Mouse (Mus musculus): ENCODE results near the gene Itgb3bp.
A peak's percentile ranks its signal among the peaks of the same experiment; 100 is the strongest.

The Itgb3bp gene

GRCm38 (mm10) chr4:99929613-99930517 is at the start of gene Itgb3bp:
TSS of gene Itgb3bp (minus strand) at chr4:99929813.
- DNase-seq (ENCODE audit: low read depth, low spot score), result peak; percentile 79

GRCm38 (mm10) chr4:99979326-99979725 is 49.7 kb upstream of the Itgb3bp start:
- DNase-seq (ENCODE audit: low read depth, low spot score), result no peak

DNA sequence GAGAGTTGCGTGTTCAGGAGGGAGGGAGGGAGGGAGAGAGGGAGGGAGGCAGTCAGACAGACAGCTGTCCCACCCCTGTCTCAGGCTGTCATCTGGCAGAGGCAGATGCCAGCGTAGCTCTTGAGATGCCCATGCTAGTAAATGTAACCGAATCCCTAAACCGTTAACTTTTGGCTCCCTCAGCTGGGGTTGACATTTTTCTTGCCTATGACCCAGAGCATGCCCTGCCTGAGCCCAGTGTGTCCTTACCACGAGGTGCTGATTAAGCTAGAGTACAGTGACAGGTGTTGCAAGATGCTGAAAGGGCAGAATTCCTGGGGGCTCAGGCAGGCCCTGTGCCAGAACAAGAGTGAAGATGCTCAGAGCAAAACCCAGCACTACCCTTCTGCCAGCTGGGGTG is 44.8 kb upstream of the Itgb3bp start:
- DNase-seq (ENCODE audit: low read depth, low spot score), result no peak

DNA sequence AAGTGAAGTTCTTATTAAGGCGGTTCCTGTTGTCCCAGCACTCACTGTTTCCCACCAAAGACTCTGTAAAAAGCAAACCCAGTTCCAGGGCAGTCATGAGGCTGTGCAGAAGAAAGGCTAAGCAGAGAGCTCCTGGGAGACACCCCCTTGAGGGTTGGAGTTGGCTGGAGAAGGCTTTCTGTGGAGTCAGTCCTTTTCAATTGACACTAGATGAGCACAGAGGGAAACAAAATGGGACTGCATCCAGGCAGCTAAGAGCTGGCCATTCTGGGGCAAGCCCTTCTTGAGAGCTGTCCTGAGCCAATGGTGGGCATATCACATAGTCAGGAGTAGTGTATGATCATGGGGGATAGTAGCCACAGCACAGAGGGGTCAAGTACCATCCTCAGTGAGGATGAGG is 44.3 kb upstream of the Itgb3bp start:
- DNase-seq (ENCODE audit: low read depth, low spot score), result no peak

GRCm38 (mm10) chr4:99972886-99973285 is 43.3 kb upstream of the Itgb3bp start:
- no peak for DNase-seq (ENCODE audit: low read depth, low spot score)

DNA sequence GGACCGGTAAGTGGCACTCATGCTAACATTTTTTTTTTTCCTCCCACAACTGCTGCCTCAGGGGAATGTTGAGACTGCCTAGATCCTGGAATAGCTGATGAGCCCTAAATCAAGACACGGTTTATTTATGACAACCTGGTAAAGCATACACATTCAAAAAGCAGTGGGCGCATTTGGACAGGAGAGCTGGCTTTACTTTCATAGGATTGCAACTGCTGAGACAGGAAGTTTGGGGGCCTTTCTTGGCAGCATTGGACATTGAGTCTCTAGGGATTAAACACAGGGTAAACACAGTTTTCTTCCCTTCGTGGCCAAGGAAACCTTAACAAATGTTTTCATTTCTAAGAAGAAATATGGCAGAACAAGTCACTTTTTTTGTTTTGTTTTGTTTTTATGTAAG is 40.5 kb upstream of the Itgb3bp start:
- DNase-seq (ENCODE audit: low read depth, low spot score), result no peak

DNA sequence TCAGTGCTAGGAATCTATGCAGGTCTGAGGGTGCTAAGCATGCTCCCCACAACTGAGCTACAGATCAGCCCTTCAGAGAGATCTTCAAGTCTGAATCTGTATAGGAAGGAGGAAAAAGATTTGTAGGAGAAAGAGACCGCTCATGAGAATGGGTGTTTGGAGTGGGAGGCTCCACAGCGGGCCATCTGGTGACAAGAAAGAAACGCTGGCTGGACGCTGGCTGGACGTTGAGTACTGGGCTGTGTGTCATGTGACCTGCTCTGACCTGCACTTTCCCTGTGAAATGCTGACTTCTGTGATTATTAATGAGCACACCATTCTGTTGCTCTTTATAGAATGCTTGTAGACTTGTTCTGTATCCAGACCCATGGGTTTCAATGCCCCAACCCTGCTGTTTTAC is 39.7 kb upstream of the Itgb3bp start:
- DNase-seq (ENCODE audit: low read depth, low spot score), result no peak

DNA sequence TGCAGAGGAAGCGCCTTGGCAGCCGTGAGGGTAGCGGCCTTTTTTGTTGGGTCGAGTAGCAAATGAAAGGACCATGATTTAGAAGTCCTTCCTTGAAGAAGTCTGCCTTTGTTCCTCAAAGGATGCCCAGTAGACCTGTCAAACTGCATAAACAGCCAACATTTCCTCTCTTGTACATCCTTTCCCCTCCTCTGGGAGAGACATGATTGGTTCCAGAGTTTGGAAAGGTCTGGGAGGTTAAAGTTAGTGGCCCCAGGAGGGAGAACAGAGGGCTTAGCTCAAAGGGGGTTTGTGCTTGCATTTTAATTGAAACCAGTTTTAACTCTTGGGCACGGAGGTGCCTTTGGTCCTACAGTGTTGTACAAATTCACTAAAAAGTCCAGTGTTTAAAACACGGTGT is 36.9 kb upstream of the Itgb3bp start:
- DNase-seq (ENCODE audit: low read depth, low spot score), result no peak

- no peak for DNase-seq (ENCODE audit: low read depth, low spot score)
Measured at GRCm38 (mm10) chr4:99959308-99959707, 29.7 kb upstream of the Itgb3bp start.

GRCm38 (mm10) chr4:99958084-99958815 is 28.6 kb upstream of the Itgb3bp start:
- DNase-seq (ENCODE audit: low read depth, low spot score), result no peak

GRCm38 (mm10) chr4:99957186-99957585 is 27.6 kb upstream of the Itgb3bp start:
- no peak for DNase-seq (ENCODE audit: low read depth, low spot score)

- no peak for DNase-seq (ENCODE audit: low read depth, low spot score)
Measured at GRCm38 (mm10) chr4:99955396-99955795, 25.8 kb upstream of the Itgb3bp start.

DNA sequence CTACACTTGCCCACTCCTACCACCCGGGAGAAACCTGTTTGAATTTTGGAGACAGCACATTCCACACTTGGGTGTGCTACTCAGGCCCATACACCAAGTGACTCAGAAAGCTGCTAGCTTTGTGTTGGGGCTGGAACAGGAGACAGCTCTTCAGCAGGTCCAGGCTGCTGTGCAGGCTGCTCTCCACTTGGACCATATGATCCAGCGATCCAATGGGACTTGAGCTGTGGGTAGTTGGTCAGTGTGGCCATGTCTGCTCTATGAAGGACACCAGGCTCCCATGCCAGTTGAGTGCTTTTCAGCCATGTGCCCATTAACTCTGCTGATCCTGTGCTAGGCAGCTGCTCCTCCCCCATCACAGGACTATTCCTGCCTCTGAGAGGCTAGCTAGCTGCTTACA is 24.3 kb upstream of the Itgb3bp start:
- no peak for DNase-seq (ENCODE audit: low read depth, low spot score)

GRCm38 (mm10) chr4:99947896-99948295 is 18.3 kb upstream of the Itgb3bp start:
- peak; percentile 9 for DNase-seq (ENCODE audit: low read depth, low spot score)

GRCm38 (mm10) chr4:99947192-99947591 is 17.6 kb upstream of the Itgb3bp start:
- DNase-seq (ENCODE audit: low read depth, low spot score), result peak; percentile 52

GRCm38 (mm10) chr4:99946516-99946915 is 16.9 kb upstream of the Itgb3bp start:
- no peak for DNase-seq (ENCODE audit: low read depth, low spot score)

GRCm38 (mm10) chr4:99945011-99945410 is 15.4 kb upstream of the Itgb3bp start:
- DNase-seq (ENCODE audit: low read depth, low spot score), result no peak

DNA sequence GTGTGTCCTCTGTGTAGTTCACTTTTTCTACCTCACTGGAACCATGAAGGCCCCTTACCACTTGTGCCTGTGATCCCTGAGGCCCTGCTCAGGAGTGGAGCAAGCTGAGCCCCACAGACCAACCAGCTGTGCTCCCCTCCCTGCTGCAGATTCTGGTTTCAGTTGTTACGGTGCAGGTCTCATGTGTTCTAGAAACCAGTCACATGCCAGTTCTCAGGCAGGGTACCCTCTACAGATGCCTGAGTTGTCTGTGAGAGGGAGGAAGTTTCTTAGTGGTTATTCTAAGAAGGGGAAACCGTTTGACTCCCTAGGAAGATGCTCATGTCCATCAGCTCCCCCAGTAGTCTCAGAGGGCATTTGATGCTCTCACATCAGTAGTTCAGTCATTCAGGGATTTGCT is 15.0 kb upstream of the Itgb3bp start:
- DNase-seq (ENCODE audit: low read depth, low spot score), result no peak

DNA sequence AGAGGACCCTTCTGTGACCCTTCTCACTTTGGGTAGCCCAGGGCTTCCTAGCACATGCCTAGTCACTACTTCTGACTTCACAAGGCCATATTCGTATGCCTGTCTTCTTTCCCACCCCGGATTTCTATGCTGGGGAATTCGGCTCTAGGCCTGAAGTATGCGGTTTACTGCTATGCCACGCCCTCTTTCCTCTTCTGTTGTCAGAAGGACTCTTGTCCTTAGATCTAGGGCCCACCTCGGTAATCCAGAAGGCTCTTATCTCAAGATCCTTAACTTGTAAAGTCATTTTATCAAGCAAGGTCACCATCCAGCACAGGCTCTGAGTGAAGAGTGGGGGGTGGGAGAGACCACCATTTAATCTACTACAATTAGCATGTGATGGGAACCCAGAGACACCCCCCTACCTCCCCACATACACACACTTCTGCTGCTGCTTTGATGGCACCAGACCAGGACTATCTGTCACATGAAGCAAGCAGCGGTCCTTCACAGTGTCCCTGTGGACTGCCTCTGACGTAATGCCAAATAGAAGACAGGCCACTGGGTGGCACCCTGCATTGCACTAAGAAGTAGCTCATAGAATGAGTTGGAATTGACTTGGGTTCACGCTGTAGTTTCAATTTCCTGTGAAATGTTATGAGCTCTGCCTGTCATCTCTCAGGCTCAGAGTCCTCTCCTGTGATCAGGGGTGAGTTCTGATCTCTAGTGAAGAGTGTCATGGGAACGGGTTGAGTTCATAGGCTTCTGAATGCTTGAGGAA is 12.2 kb upstream of the Itgb3bp start:
- peak; percentile 59 for DNase-seq (ENCODE audit: low read depth, low spot score)

DNA sequence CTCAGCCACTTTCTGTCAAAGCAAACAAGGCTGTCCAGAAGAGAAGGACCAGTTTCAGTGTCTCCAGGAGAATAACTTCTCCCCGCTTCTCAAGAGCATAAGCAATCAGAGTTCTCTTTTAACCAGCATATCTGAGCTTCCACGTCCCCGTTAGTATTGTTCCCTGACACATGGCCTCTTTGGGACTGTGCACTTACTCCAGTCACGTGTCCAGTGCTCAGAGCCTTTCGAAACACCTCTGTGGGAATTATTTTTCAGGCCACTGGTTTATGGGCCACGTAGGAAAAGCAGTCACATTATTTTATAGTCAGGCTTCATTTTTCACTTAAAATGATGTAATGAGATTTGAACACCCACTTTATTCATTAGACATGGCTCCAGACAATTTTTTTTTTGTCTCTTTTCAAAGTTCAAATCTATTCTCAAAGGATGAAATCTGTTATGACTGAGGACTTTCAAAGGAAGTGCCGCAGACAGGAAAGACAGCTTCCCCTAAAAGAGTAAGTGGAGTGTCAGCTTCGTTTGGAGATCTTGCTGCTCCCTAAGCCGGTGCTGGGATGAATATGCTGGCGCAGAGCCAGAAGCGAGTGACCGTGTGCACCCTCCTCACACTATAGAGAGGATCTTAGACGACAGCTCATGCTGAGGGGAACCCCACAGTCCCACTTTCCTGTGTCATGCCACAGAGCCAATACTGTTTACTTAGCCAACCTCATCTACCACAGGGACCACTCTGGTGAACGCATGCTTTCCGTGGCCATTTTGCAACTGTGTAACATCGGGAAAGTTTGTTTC is 10.3 kb upstream of the Itgb3bp start:
- no peak for DNase-seq (ENCODE audit: low read depth, low spot score)

DNA sequence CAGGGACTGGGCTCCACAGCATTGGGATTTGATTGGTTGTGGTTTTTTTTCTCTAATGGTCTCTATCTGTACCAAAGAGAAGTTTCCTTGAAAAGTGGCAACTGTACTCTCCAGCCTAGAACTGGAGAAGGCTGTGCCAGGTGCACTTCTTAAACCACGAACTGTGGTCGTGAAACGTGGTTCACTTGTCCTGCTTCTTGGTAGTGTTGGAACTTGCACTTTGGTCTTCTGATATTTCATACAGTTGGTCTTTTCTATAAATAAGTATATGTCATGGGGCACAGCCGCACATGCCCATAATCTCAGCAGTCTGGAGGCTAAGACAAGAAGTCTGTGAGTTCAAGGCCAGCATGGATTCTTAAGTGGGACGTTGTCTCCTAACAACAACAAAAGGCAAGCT is 6.7 kb upstream of the Itgb3bp start:
- DNase-seq (ENCODE audit: low read depth, low spot score), result no peak

All from CD4-positive, CD25-positive, alpha-beta regulatory T cell, adult 2 months (primary cell).